Mouse (Mus musculus): ENCODE results near the gene Ecel1. TPM values are rescaled to one million over a fixed set of nuclear protein-coding genes. Genes with fewer than 3 reads are reported as not detected.

The Ecel1 gene
- total and polyA plus RNA-seq, 2 experiments: not detected

- no peak overlapping the region for H3K4me3 ChIP-seq (ENCODE audit: insufficient read depth, low read depth, low read length)
- no peak for DNase-seq (ENCODE audit: extremely low read depth, low read depth, low spot score)
- WGBS: 92% methylated on average over 4 of the region's 4 CpGs
- H3K27me3 ChIP-seq (ENCODE audit: control insufficient read depth, insufficient read depth, low read length): no peaks in the 10 kb centered on the region
- no peaks in the 10 kb centered on the region for H3K79me2 ChIP-seq (ENCODE audit: control insufficient read depth, insufficient read depth, low read length)
- no peak overlapping the region for H3K27ac ChIP-seq (replicated peaks; ENCODE audit: insufficient read depth, low read depth, low read length)
- TF ChIP-seq POLR2A (IDR thresholded peaks at IDR 0.05; ENCODE audit: extremely low read depth, insufficient read depth, low read length) (no peak), CTCF (IDR thresholded peaks at IDR 0.05; ENCODE audit: low read depth, low read length) (no peak)
- H3K9ac ChIP-seq (ENCODE audit: low read depth, low read length): no peak overlapping the region
- no peaks in the 10 kb centered on the region for H3K4me1 ChIP-seq (ENCODE audit: control insufficient read depth, insufficient read depth, low read length)
- no peaks in the 10 kb centered on the region for H3K36me3 ChIP-seq (ENCODE audit: control insufficient read depth, insufficient read depth, low read length)
These were observed 47.8 kb downstream of the Ecel1 start for GRCm38 (mm10) chr1:87108564-87108963.

- 79% methylated on average over 8 of the region's 8 CpGs for WGBS
- DNase-seq (ENCODE audit: extremely low read depth, low read depth, low spot score): no peak
- TF ChIP-seq CTCF (IDR thresholded peaks at IDR 0.05; ENCODE audit: low read depth, low read length) (no peak), POLR2A (IDR thresholded peaks at IDR 0.05; ENCODE audit: extremely low read depth, insufficient read depth, low read length) (no peak)
- H3K36me3 ChIP-seq (ENCODE audit: control insufficient read depth, insufficient read depth, low read length): no peaks in the 10 kb centered on the region
- no peak overlapping the region for H3K27ac ChIP-seq (replicated peaks; ENCODE audit: insufficient read depth, low read depth, low read length)
- H3K4me3 ChIP-seq (ENCODE audit: insufficient read depth, low read depth, low read length): no peak overlapping the region
- no peaks in the 10 kb centered on the region for H3K27me3 ChIP-seq (ENCODE audit: control insufficient read depth, insufficient read depth, low read length)
- H3K79me2 ChIP-seq (ENCODE audit: control insufficient read depth, insufficient read depth, low read length): no peaks in the 10 kb centered on the region
- H3K4me1 ChIP-seq (ENCODE audit: control insufficient read depth, insufficient read depth, low read length): no peaks in the 10 kb centered on the region
- H3K9ac ChIP-seq (ENCODE audit: low read depth, low read length): no peak overlapping the region
These were observed 49.8 kb downstream of the Ecel1 start for GRCm38 (mm10) chr1:87106536-87106935.

GRCm38 (mm10) chr1:87103936-87104335 lies 52.4 kb downstream of the Ecel1 start:
- 78% methylated on average over 1 of the region's 1 CpGs for WGBS
- TF ChIP-seq POLR2A (IDR thresholded peaks at IDR 0.05; ENCODE audit: extremely low read depth, insufficient read depth, low read length) (no peak), CTCF (IDR thresholded peaks at IDR 0.05; ENCODE audit: low read depth, low read length) (no peak)
- no peak overlapping the region for H3K9ac ChIP-seq (ENCODE audit: low read depth, low read length)

GRCm38 (mm10) chr1:87102114-87102513 lies 54.2 kb downstream of the Ecel1 start:
- TF ChIP-seq POLR2A (IDR thresholded peaks at IDR 0.05; ENCODE audit: extremely low read depth, insufficient read depth, low read length) (no peak), CTCF (IDR thresholded peaks at IDR 0.05; ENCODE audit: low read depth, low read length) (no peak)
- H3K27ac ChIP-seq (replicated peaks; ENCODE audit: insufficient read depth, low read depth, low read length): no peak overlapping the region
- no peaks in the 10 kb centered on the region for H3K36me3 ChIP-seq (ENCODE audit: control insufficient read depth, insufficient read depth, low read length)
- H3K4me3 ChIP-seq (ENCODE audit: insufficient read depth, low read depth, low read length): no peak overlapping the region
- H3K27me3 ChIP-seq (ENCODE audit: control insufficient read depth, insufficient read depth, low read length): no peaks in the 10 kb centered on the region
- 83% methylated on average over 3 of the region's 3 CpGs for WGBS
- H3K79me2 ChIP-seq (ENCODE audit: control insufficient read depth, insufficient read depth, low read length): no peaks in the 10 kb centered on the region
- no peak for DNase-seq (ENCODE audit: extremely low read depth, low read depth, low spot score)
- H3K9ac ChIP-seq (ENCODE audit: low read depth, low read length): no peak overlapping the region
- H3K4me1 ChIP-seq (ENCODE audit: control insufficient read depth, insufficient read depth, low read length): no peaks in the 10 kb centered on the region

More at GRCm38 (mm10) chr1:87103936-87104335, 52.4 kb downstream of the Ecel1 start:
- no peaks in the 10 kb centered on the region for H3K27me3 ChIP-seq (ENCODE audit: control insufficient read depth, insufficient read depth, low read length)
- no peaks in the 10 kb centered on the region for H3K79me2 ChIP-seq (ENCODE audit: control insufficient read depth, insufficient read depth, low read length)
- no peaks in the 10 kb centered on the region for H3K36me3 ChIP-seq (ENCODE audit: control insufficient read depth, insufficient read depth, low read length)
- no peak overlapping the region for H3K27ac ChIP-seq (replicated peaks; ENCODE audit: insufficient read depth, low read depth, low read length)
- no peak overlapping the region for H3K4me3 ChIP-seq (ENCODE audit: insufficient read depth, low read depth, low read length)
- no peak for DNase-seq (ENCODE audit: extremely low read depth, low read depth, low spot score)
- H3K4me1 ChIP-seq (ENCODE audit: control insufficient read depth, insufficient read depth, low read length): no peaks in the 10 kb centered on the region

GRCm38 (mm10) chr1:87101411-87101810 lies 54.9 kb downstream of the Ecel1 start, which contains the start of gene Alpi:
TSS of gene Alpi (minus strand) at chr1:87101606.
- Histone ChIP-seq H3K79me2 (ENCODE audit: control insufficient read depth, insufficient read depth, low read length) (no peaks in the 10 kb centered on the region), H3K36me3 (ENCODE audit: control insufficient read depth, insufficient read depth, low read length) (no peaks in the 10 kb centered on the region), H3K4me3 (ENCODE audit: insufficient read depth, low read depth, low read length) (no peak within 1 kb of the TSS), H3K9ac (ENCODE audit: low read depth, low read length) (no peak within 1 kb of the TSS), H3K27ac (replicated peaks; ENCODE audit: insufficient read depth, low read depth, low read length) (no peak within 1 kb of the TSS), H3K4me1 (ENCODE audit: control insufficient read depth, insufficient read depth, low read length) (no peaks in the 10 kb centered on the region), H3K27me3 (ENCODE audit: control insufficient read depth, insufficient read depth, low read length) (no peaks in the 10 kb centered on the region)
- 100% methylated on average over 1 of the region's 1 CpGs for WGBS
- DNase-seq (ENCODE audit: extremely low read depth, low read depth, low spot score): no peak
- no peak for TF ChIP-seq CTCF (IDR thresholded peaks at IDR 0.05; ENCODE audit: low read depth, low read length)
- TF ChIP-seq POLR2A (IDR thresholded peaks at IDR 0.05; ENCODE audit: extremely low read depth, insufficient read depth, low read length): no peak

- peak; percentile 10 for DNase-seq (ENCODE audit: extremely low read depth, low read depth, low spot score)
- TF ChIP-seq POLR2A (IDR thresholded peaks at IDR 0.05; ENCODE audit: extremely low read depth, insufficient read depth, low read length): no peak
- peak; percentile 83 for TF ChIP-seq CTCF (IDR thresholded peaks at IDR 0.05; ENCODE audit: low read depth, low read length)
- H3K4me1 ChIP-seq (ENCODE audit: control insufficient read depth, insufficient read depth, low read length): no peaks in the 10 kb centered on the region
- H3K36me3 ChIP-seq (ENCODE audit: control insufficient read depth, insufficient read depth, low read length): no peaks in the 10 kb centered on the region
- H3K4me3 ChIP-seq (ENCODE audit: insufficient read depth, low read depth, low read length): no peak overlapping the region
- no peak overlapping the region for H3K9ac ChIP-seq (ENCODE audit: low read depth, low read length)
- 12% methylated on average over 30 of the region's 30 CpGs for WGBS
- H3K27me3 ChIP-seq (ENCODE audit: control insufficient read depth, insufficient read depth, low read length): 0 out of 2 replicates have a peak, but pooled peaks cover 3% of the 10 kb centered on the region
- no peaks in the 10 kb centered on the region for H3K79me2 ChIP-seq (ENCODE audit: control insufficient read depth, insufficient read depth, low read length)
- H3K27ac ChIP-seq (replicated peaks; ENCODE audit: insufficient read depth, low read depth, low read length): no peak overlapping the region
These were observed 57.9 kb downstream of the Ecel1 start for GRCm38 (mm10) chr1:87098358-87098975.

Other genes with a start within 250 kb of the Ecel1 start
- gene Alppl2, start 66.6 kb downstream of the Ecel1 start, total RNA-seq (2014; rRNA removed): not detected in 2 replicates
- not detected in 2 replicates for gene Alppl2, start 66.6 kb downstream of the Ecel1 start, polyA plus RNA-seq (2012; rRNA removed)
- not detected in 2 replicates for gene Alpi, start 54.9 kb downstream of the Ecel1 start, total RNA-seq (2014; rRNA removed)
- gene Alpi, start 54.9 kb downstream of the Ecel1 start, polyA plus RNA-seq (2012; rRNA removed): 0.05 TPM in 1 of 2 replicates, not detected in the other
- gene Akp3, start 31.5 kb downstream of the Ecel1 start, total RNA-seq (2014; rRNA removed): not detected in 2 replicates
- not detected in 2 replicates for gene Akp3, start 31.5 kb downstream of the Ecel1 start, polyA plus RNA-seq (2012; rRNA removed)
- not detected in 2 replicates for gene Prss56, start 26.8 kb upstream of the Ecel1 start, total RNA-seq (2014; rRNA removed)
- gene Prss56, start 26.8 kb upstream of the Ecel1 start, polyA plus RNA-seq (2012; rRNA removed): not detected in 2 replicates
- not detected in 2 replicates for gene Chrnd, start 34.1 kb upstream of the Ecel1 start, total RNA-seq (2014; rRNA removed)
- gene Chrnd, start 34.1 kb upstream of the Ecel1 start, polyA plus RNA-seq (2012; rRNA removed): not detected in 2 replicates
- gene Chrng, start 48.1 kb upstream of the Ecel1 start, total RNA-seq (2014; rRNA removed): not detected in 2 replicates
- gene Chrng, start 48.1 kb upstream of the Ecel1 start, polyA plus RNA-seq (2012; rRNA removed): not detected in 2 replicates
- gene Eif4e2, start 57.4 kb upstream of the Ecel1 start, total RNA-seq (2014; rRNA removed): 39.3 and 39.4 TPM in 2 replicates
- gene Eif4e2, start 57.4 kb upstream of the Ecel1 start, polyA plus RNA-seq (2012; rRNA removed): 23.3 and 23.8 TPM in 2 replicates
- gene Efhd1, start 107.8 kb upstream of the Ecel1 start, total RNA-seq (2014; rRNA removed): 0.54 TPM in 1 of 2 replicates, not detected in the other
- 0.22 and 0.24 TPM in 2 replicates for gene Efhd1, start 107.8 kb upstream of the Ecel1 start, polyA plus RNA-seq (2012; rRNA removed)
- 39.2 and 39.7 TPM in 2 replicates for gene Gigyf2, start 170.5 kb upstream of the Ecel1 start, total RNA-seq (2014; rRNA removed)
- 15.8 and 21.1 TPM in 2 replicates for gene Gigyf2, start 170.5 kb upstream of the Ecel1 start, polyA plus RNA-seq (2012; rRNA removed)
- gene Kcnj13, start 238.2 kb upstream of the Ecel1 start, total RNA-seq (2014; rRNA removed): not detected in 2 replicates
- not detected in 2 replicates for gene Kcnj13, start 238.2 kb upstream of the Ecel1 start, polyA plus RNA-seq (2012; rRNA removed)

Measured in liver, adult 2 months (tissue).